Comparison of ENCODE assay signal across 18 mouse cellular contexts in genomic region chr6:113848655-113849054, GRCm38 (mm10).
"Had no signal": no experiment of that assay in that cellular context is flagged by ENCODE, and none has a peak within 500 bp of the region (broad histone marks: within the 10 kb centered on the region; RNA-seq: fewer than 3 reads in every experiment).

No protein-coding gene starts in this region.

- DNase-seq: kidney, postnatal 10 days; kidney, postnatal 4 days; liver; liver, embryonic 13.5 days; liver, postnatal 0 days; lung, postnatal 14 days; retina, postnatal 1 day; right cerebral cortex, postnatal 4 days; spleen, adult 18-20 months; thymus, adult 2 months; thymus, postnatal 25 days had no signal

- H3K27ac ChIP-seq: limb, embryonic 12.5 days; liver, embryonic 13.5 days; lung, embryonic 15.5 days; macrophage; midbrain, embryonic 15.5 days; neural tube, embryonic 12.5 days had no signal

- H3K4me3 ChIP-seq: limb, embryonic 12.5 days; liver, embryonic 13.5 days; lung, embryonic 15.5 days; megakaryocyte, embryonic 14.5 days; midbrain, embryonic 15.5 days; neural tube, embryonic 12.5 days had no signal

- H3K4me1 ChIP-seq: limb, embryonic 12.5 days; liver, embryonic 13.5 days; lung, embryonic 15.5 days; megakaryocyte, embryonic 14.5 days; neural tube, embryonic 12.5 days had no signal

- H3K9ac ChIP-seq: limb, embryonic 12.5 days; liver, embryonic 13.5 days; liver, postnatal 0 days; lung, embryonic 15.5 days; midbrain, embryonic 15.5 days; neural tube, embryonic 12.5 days had no signal

- H3K9me3 ChIP-seq: limb, embryonic 12.5 days; liver, embryonic 13.5 days; lung, embryonic 15.5 days; megakaryocyte, embryonic 14.5 days; midbrain, embryonic 15.5 days; neural tube, embryonic 12.5 days had no signal

- ATAC-seq: liver, postnatal 0 days; midbrain, embryonic 15.5 days had no signal

- H3K36me3 ChIP-seq: limb, embryonic 12.5 days; liver, embryonic 13.5 days; lung, embryonic 15.5 days; midbrain, embryonic 15.5 days; neural tube, embryonic 12.5 days had no signal

- H3K4me2 ChIP-seq: limb, embryonic 12.5 days; liver, embryonic 13.5 days; lung, embryonic 15.5 days; midbrain, embryonic 11.5 days; midbrain, embryonic 15.5 days; neural tube, embryonic 12.5 days had no signal

- H3K27me3 ChIP-seq: limb, embryonic 12.5 days; liver, embryonic 13.5 days; lung, embryonic 15.5 days; megakaryocyte, embryonic 14.5 days; midbrain, embryonic 15.5 days; neural tube, embryonic 12.5 days had no signal
